Mouse (Mus musculus): ENCODE data around the gene Cdhr5. TPM values are rescaled to one million over a fixed set of nuclear protein-coding genes. Genes with fewer than 3 reads are reported as not detected.

The Cdhr5 gene
- polyA plus RNA-seq, 1 experiment = 0.07 TPM

DNA sequence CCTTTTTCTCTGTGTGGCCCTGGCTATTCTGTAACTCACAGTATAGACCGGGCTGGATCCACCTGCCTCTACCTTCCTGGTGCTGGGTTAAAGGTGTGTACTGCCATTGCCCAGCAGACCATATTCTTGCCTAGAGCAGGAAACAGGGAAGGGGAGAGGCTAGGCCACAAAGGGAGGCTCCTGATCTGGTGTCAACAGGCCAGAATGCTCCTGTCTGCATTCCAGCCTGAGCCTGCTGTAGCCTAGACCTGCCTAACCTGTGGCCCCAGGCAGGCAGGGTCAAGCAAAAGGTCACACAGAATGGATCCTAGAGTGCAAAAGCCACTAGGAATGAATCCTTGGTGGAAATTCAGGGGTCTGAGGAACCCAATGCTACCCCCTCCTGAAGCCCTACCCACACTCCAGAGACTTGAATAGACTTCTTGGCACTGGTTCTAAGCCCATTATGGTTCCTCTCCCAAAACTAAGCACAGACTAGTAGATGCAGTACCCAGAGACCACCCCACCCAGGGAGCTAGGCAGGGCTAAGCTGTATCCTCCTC, 57.0 kb downstream of the Cdhr5 start:
- Histone ChIP-seq H3K79me2 (ENCODE audit: control insufficient read depth, insufficient read depth) (peaks cover 18% of the 10 kb centered on the region), H3K4me2 (ENCODE audit: low read depth) (peak overlapping the region; percentile 85), H3ac (ENCODE audit: control insufficient read depth, insufficient read length) (no peak overlapping the region), H3K36me3 (ENCODE audit: control insufficient read depth, insufficient read depth) (no peaks in the 10 kb centered on the region), H3K27me3 (ENCODE audit: control insufficient read depth, insufficient read depth, insufficient read length) (no peaks in the 10 kb centered on the region), H3K4me3 (peak overlapping the region; percentile 53)
- no peak for TF ChIP-seq MYOG (IDR thresholded peaks at IDR 0.05; ENCODE audit: control insufficient read depth in 1 of 3, insufficient read depth in 1 of 3, insufficient read length in 2 of 3, low read depth in 2 of 3)
- no peak for TF ChIP-seq REST (IDR thresholded peaks at IDR 0.05; ENCODE audit: insufficient read depth, insufficient read length)
- no peak for TF ChIP-seq TCF12 (IDR thresholded peaks at IDR 0.05; ENCODE audit: insufficient read depth, poor library complexity, severe bottlenecking)
- no peak for TF ChIP-seq SRF (IDR thresholded peaks at IDR 0.05; ENCODE audit: control insufficient read depth, insufficient read length, low read depth)
- TF ChIP-seq E2F4 (IDR thresholded peaks at IDR 0.05; ENCODE audit: insufficient read depth) = no peak
- no peak for TF ChIP-seq MAX (IDR thresholded peaks at IDR 0.05; ENCODE audit: low read depth)
- no peak for TF ChIP-seq MYOD1 (IDR thresholded peaks at IDR 0.05; ENCODE audit: control insufficient read depth in 1 of 3, insufficient read length in 2 of 3, low read depth in 2 of 3)
- no peak for TF ChIP-seq POLR2A (IDR thresholded peaks at IDR 0.05; ENCODE audit: insufficient read length, low read depth)

Other genes starting within 250 kb of the Cdhr5 start
- not detected for gene Gm17387, start 247.7 kb downstream of the Cdhr5 start, polyA plus RNA-seq (2012; fragmentation: generic; extraction: Trizol)
- gene B4galnt4, start 215.7 kb downstream of the Cdhr5 start, polyA plus RNA-seq (2012; fragmentation: generic; extraction: Trizol) = 0.46 TPM
- gene Pkp3, start 198.6 kb downstream of the Cdhr5 start, polyA plus RNA-seq (2012; fragmentation: generic; extraction: Trizol) = 0.25 TPM
- 4.8 TPM for gene Sigirr, start 176.2 kb downstream of the Cdhr5 start, polyA plus RNA-seq (2012; fragmentation: generic; extraction: Trizol)
- not detected for gene Ano9, start 159.0 kb downstream of the Cdhr5 start, polyA plus RNA-seq (2012; fragmentation: generic; extraction: Trizol)
- 28.0 TPM for gene Ptdss2, start 154.4 kb downstream of the Cdhr5 start, polyA plus RNA-seq (2012; fragmentation: generic; extraction: Trizol)
- 276 TPM for gene Rnh1, start 103.9 kb downstream of the Cdhr5 start, polyA plus RNA-seq (2012; fragmentation: generic; extraction: Trizol)
- gene Hras, start 82.8 kb downstream of the Cdhr5 start, polyA plus RNA-seq (2012; fragmentation: generic; extraction: Trizol) = 215 TPM
- 1.1 TPM for gene Lrrc56, start 82.6 kb downstream of the Cdhr5 start, polyA plus RNA-seq (2012; fragmentation: generic; extraction: Trizol)
- gene Lmntd2, start 62.7 kb downstream of the Cdhr5 start, polyA plus RNA-seq (2012; fragmentation: generic; extraction: Trizol) = 0.10 TPM
- gene Rassf7, start 60.9 kb downstream of the Cdhr5 start, polyA plus RNA-seq (2012; fragmentation: generic; extraction: Trizol) = 54.5 TPM
- 44.5 TPM for gene Phrf1, start 48.0 kb downstream of the Cdhr5 start, polyA plus RNA-seq (2012; fragmentation: generic; extraction: Trizol)
- gene Irf7, start 10.3 kb downstream of the Cdhr5 start, polyA plus RNA-seq (2012; fragmentation: generic; extraction: Trizol) = 0.97 TPM
- gene Sct, start 2.3 kb upstream of the Cdhr5 start, polyA plus RNA-seq (2012; fragmentation: generic; extraction: Trizol) = 0.68 TPM
- not detected for gene Drd4, start 15.2 kb upstream of the Cdhr5 start, polyA plus RNA-seq (2012; fragmentation: generic; extraction: Trizol)
- 11.8 TPM for gene Deaf1, start 50.9 kb upstream of the Cdhr5 start, polyA plus RNA-seq (2012; fragmentation: generic; extraction: Trizol)
- gene Tmem80, start 51.0 kb upstream of the Cdhr5 start, polyA plus RNA-seq (2012; fragmentation: generic; extraction: Trizol) = 12.5 TPM
- gene Eps8l2, start 62.1 kb upstream of the Cdhr5 start, polyA plus RNA-seq (2012; fragmentation: generic; extraction: Trizol) = 0.44 TPM
- gene Taldo1, start 115.4 kb upstream of the Cdhr5 start, polyA plus RNA-seq (2012; fragmentation: generic; extraction: Trizol) = 259 TPM
- 16.3 TPM for gene Gatd1, start 137.3 kb upstream of the Cdhr5 start, polyA plus RNA-seq (2012; fragmentation: generic; extraction: Trizol)
- 0.25 TPM for gene Cend1, start 152.7 kb upstream of the Cdhr5 start, polyA plus RNA-seq (2012; fragmentation: generic; extraction: Trizol)
- 8.8 TPM for gene Slc25a22, start 161.1 kb upstream of the Cdhr5 start, polyA plus RNA-seq (2012; fragmentation: generic; extraction: Trizol)
- 1.9 TPM for gene Pidd1, start 167.2 kb upstream of the Cdhr5 start, polyA plus RNA-seq (2012; fragmentation: generic; extraction: Trizol)
- gene Rplp2, start 170.6 kb upstream of the Cdhr5 start, polyA plus RNA-seq (2012; fragmentation: generic; extraction: Trizol) = 5,265 TPM
- gene Pnpla2, start 178.4 kb upstream of the Cdhr5 start, polyA plus RNA-seq (2012; fragmentation: generic; extraction: Trizol) = 50.5 TPM
- 2.4 TPM for gene Cracr2b, start 184.3 kb upstream of the Cdhr5 start, polyA plus RNA-seq (2012; fragmentation: generic; extraction: Trizol)
- gene Cd151, start 190.6 kb upstream of the Cdhr5 start, polyA plus RNA-seq (2012; fragmentation: generic; extraction: Trizol) = 267 TPM
- gene Polr2l, start 198.3 kb upstream of the Cdhr5 start, polyA plus RNA-seq (2012; fragmentation: generic; extraction: Trizol) = 95.1 TPM
- gene Tspan4, start 198.5 kb upstream of the Cdhr5 start, polyA plus RNA-seq (2012; fragmentation: generic; extraction: Trizol) = 95.5 TPM

Measured in myocyte (in vitro differentiated cells).